Mouse (Mus musculus): ENCODE results near the gene Gm20388.

- TF ChIP-seq CTCF (IDR thresholded peaks at IDR 0.05; ENCODE audit: borderline replicate concordance, extremely low read depth, insufficient read depth, insufficient read length) (no peak), POLR2A (IDR thresholded peaks at IDR 0.05; ENCODE audit: borderline replicate concordance, extremely low read depth, insufficient read depth, insufficient read length, poor library complexity, severe bottlenecking) (no peak)
Measured at GRCm38 (mm10) chr8:122470691-122471090, 2560.1 kb downstream of the Gm20388 start.

Measured in brain, embryonic 14.5 days (tissue).